Mouse (Mus musculus) embryonic fibroblast, embryonic 13.5 days (primary cell): ENCODE data around the gene Dohh. TPM values are rescaled to one million over a fixed set of nuclear protein-coding genes. Genes with fewer than 3 reads are reported as not detected.

Source experiments
- H3K27ac ChIP-seq: 2 replicates; pipeline ENCODE4 v1.5.1; 2012; ENCODE audit warnings: low read length, control low read depth, inconsistent platforms; ENCODE audit not compliant: insufficient read depth
- H3K4me1 ChIP-seq: 2 replicates; pipeline ENCODE4 v1.6.1; 2011; ENCODE audit warnings: low read length; ENCODE audit not compliant: control insufficient read depth, insufficient read depth
- H3K4me3 ChIP-seq: 2 replicates; pipeline ENCODE4 v1.5.1; 2011; ENCODE audit warnings: mild to moderate bottlenecking, control low read depth, low read length; ENCODE audit not compliant: insufficient read depth
- CTCF ChIP-seq: IDR thresholded peaks from 2 replicates; pipeline ENCODE4 v1.5.1; 2011; ENCODE audit warnings: mild to moderate bottlenecking, control low read depth, low read length, moderate library complexity, borderline replicate concordance; ENCODE audit not compliant: insufficient read depth
- POLR2A ChIP-seq: IDR thresholded peaks from 2 replicates; pipeline ENCODE4 v1.6.1; 2011; ENCODE audit warnings: low read depth, mild to moderate bottlenecking, control low read depth, low read length, moderate library complexity
- polyA plus RNA-seq: library from polyadenylated mRNA; stranded (reverse); fragments of >200 nt; gene quantifications from 2 replicates; pipeline ENCODE4 v1.2.4, GENCODE M21; 2011; ENCODE audit warnings: low read depth; ENCODE audit not compliant: missing spikeins, insufficient read length

Gene Dohh
- polyA plus RNA-seq, 1 experiment, result 37.7 TPM

DNA sequence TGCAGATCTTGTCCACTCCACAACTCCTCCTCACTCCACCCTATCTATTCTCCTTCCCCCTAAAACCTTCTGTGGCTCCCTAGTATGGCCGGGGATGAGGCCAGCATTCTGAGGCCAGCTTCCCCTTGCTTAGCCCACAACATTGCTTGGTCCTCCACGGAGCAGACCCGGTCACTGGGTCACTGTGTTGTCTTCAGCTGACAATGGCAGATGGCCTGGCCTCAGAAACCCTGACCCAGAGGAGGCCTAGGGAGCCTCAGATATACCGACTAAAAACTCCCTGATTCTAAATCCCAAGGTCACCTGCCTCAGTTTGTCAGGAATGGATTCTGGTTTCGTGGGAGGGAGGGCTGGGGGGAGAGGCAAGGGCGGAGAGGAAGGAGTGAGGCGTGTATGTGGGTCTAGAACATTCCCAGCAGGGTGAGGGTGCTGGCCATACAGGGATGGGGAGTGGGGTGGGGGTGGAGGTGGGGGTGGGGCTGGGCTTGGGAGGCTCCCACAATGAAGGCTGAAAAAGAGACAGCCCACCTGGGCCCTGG lies 18.1 kb downstream of the Dohh start:
- Histone ChIP-seq H3K27ac (peak overlapping the region; percentile 92), H3K4me1 (peaks cover 15% of the 10 kb centered on the region), H3K4me3 (no peak overlapping the region)
- TF ChIP-seq POLR2A, result no peak
- no peak for TF ChIP-seq CTCF

- no peak for TF ChIP-seq POLR2A
- TF ChIP-seq CTCF, result no peak
- H3K4me3 ChIP-seq, result no peak overlapping the region
- H3K4me1 ChIP-seq, result peaks cover 23% of the 10 kb centered on the region
- no peak overlapping the region for H3K27ac ChIP-seq
These were observed 19.3 kb downstream of the Dohh start for GRCm38 (mm10) chr10:81403511-81403910.

- no peak overlapping the region for H3K27ac ChIP-seq
- H3K4me1 ChIP-seq, result peaks cover 24% of the 10 kb centered on the region
- TF ChIP-seq CTCF (no peak), POLR2A (no peak)
These were observed 19.9 kb downstream of the Dohh start for GRCm38 (mm10) chr10:81404082-81404481.

GRCm38 (mm10) chr10:81404720-81405119 lies 20.5 kb downstream of the Dohh start:
- Histone ChIP-seq H3K27ac (no peak overlapping the region), H3K4me1 (peaks cover 26% of the 10 kb centered on the region), H3K4me3 (no peak overlapping the region)
- no peak for TF ChIP-seq CTCF
- no peak for TF ChIP-seq POLR2A

More at GRCm38 (mm10) chr10:81404082-81404481, 19.9 kb downstream of the Dohh start:
- no peak overlapping the region for H3K4me3 ChIP-seq

- H3K4me3 ChIP-seq, result no peak overlapping the region
- no peak overlapping the region for H3K27ac ChIP-seq
- no peak for TF ChIP-seq POLR2A
- TF ChIP-seq CTCF, result peak; percentile 72; the same call in 1 of the 2 replicates
- peaks cover 35% of the 10 kb centered on the region for H3K4me1 ChIP-seq
These were observed 21.5 kb downstream of the Dohh start for GRCm38 (mm10) chr10:81405588-81406201.

- peak overlapping the region; percentile 45 for H3K27ac ChIP-seq
- TF ChIP-seq POLR2A (no peak), CTCF (no peak)
- H3K4me3 ChIP-seq, result no peak overlapping the region
- H3K4me1 ChIP-seq, result peaks cover 36% of the 10 kb centered on the region
These were observed 22.5 kb downstream of the Dohh start for GRCm38 (mm10) chr10:81406504-81407440.

DNA sequence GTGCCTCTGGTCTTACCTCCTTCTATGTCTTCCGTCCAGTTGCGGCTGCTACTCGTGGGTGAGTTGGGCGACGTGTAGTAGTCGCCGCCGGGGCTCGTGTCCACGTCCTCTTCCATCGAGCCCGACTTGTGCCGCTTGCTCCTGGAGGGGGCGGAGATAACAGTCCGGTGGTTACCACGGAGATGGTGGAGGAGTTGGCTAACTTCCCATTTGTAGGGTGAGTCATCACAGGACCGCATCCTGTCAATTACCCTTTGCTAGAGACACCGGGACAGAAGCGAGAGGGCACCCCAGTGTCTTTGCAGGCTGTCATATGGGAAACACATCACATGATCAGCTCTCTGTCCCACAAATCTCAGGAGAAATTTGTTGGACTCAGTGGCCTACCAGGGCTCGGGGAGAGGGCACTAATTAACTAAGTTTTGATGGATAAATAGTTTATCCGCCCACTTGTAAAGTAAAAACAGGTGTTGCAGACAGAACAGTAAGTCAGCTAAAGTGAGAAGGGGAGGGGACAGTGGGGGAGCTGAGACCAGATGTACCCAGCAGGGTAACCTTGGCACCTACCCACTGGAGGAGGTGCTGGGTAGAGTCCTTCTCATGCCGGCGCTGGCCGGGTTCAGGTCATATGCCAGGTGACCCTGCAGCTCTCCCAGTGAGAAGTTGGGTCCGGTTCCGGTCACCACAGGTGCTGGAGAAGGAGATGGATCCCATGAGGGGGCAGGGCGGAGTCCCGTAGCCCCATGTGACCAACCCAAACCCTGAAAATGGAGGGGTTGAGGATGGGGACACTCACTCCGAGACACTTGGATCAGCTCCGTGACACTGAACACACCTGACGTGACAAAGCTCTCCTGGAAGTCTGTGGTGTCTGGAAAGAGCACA lies 23.6 kb downstream of the Dohh start:
- Histone ChIP-seq H3K27ac (peak overlapping the region; percentile 45), H3K4me1 (peaks cover 37% of the 10 kb centered on the region), H3K4me3 (no peak overlapping the region)
- TF ChIP-seq POLR2A (no peak), CTCF (no peak)

DNA sequence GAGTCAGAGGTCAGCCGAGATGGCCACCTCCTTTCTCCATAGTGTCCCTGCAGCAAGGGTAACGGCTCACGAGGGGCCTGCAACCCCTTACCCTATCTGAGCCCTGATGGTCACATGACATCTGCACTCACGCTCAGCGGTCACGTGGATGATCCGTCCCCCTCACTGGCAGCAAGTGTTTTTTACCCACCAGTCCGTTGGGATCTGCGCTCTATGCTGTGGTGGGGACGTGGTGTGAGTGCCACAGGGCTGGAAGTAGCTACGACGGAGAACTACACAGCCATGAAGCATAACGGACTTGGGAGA lies 24.1 kb downstream of the Dohh start:
- Histone ChIP-seq H3K4me1 (peaks cover 37% of the 10 kb centered on the region), H3K27ac (no peak overlapping the region), H3K4me3 (no peak overlapping the region)
- no peak for TF ChIP-seq CTCF
- TF ChIP-seq POLR2A, result no peak

DNA sequence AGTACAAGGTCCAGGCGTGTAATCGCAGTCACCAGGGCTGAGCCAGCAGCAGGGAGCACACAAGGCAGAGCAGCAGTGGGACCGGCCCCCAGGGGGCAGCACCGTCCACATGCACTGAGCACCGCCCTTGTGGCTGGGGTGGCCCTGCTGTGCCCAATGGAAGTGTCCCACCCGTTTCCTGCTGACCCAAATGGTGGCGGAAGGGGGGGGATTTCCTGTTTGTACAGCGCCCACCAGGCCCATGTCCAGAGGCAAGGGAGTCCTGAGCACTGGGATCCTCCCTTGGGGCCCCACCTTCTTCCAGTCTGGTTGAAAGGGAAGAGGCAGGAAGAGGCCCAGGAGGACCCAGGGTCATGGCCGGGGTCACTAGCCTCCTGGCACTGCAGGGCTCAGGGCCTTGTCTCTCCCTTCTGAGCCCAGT lies 24.7 kb downstream of the Dohh start:
- peak overlapping the region; percentile 22; the same call in 1 of the 2 replicates for H3K27ac ChIP-seq
- peaks cover 37% of the 10 kb centered on the region for H3K4me1 ChIP-seq
- TF ChIP-seq POLR2A (no peak), CTCF (peak; percentile 91)
- no peak overlapping the region for H3K4me3 ChIP-seq

DNA sequence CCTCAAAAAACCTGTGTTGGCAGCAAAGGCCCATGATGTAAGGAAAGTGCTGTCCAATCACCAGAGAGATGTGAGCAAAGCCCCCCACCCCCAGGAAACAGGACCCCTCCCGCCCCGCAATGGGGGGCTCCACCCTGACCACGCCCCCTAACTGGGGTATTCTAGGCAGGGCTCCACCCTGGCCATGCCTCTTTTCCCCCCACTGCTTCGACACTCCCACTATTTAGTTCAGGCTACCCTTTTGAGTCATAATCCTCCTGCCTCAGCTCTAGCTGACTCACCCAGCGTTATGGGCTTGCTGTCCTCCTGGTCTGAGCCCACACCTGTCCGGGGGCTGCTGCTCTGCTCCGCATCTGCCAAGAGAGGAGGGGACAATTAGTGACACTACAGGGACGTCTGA lies 25.1 kb downstream of the Dohh start:
- Histone ChIP-seq H3K27ac (peak overlapping the region; percentile 22; the same call in 1 of the 2 replicates), H3K4me3 (no peak overlapping the region), H3K4me1 (peaks cover 40% of the 10 kb centered on the region)
- TF ChIP-seq POLR2A (no peak), CTCF (no peak)
